Mouse (Mus musculus): ENCODE data around the gene Selenoi. TPM values are rescaled to one million over a fixed set of nuclear protein-coding genes. Genes with fewer than 3 reads are reported as not detected.
"Not testable (repeated sequence)": the region's sequence is repeated elsewhere in the genome, so short reads cannot be mapped to it uniquely, and the experiment has no call there.

Gene Selenoi
- total RNA-seq (2022), result 10 to 100 TPM; 14.0 to 18.9 (median 16.1) TPM

- DNase-seq (ENCODE audit: low spot score), result peak; percentile 99
Observed at GRCm38 (mm10) chr5:30232271-30232971, at the start of gene Selenoi. Gene Selenoi, plus strand, starts transcription at chr5:30232581.

GRCm38 (mm10) chr5:30187687-30188485, 44.5 kb upstream of the Selenoi start:
- DNase-seq (ENCODE audit: low spot score), result no peak

- no peak for DNase-seq (ENCODE audit: low spot score)
Observed at GRCm38 (mm10) chr5:30192452-30192851, 39.9 kb upstream of the Selenoi start.

- DNase-seq (ENCODE audit: low spot score), result no peak
Observed at GRCm38 (mm10) chr5:30195340-30195739, 37.0 kb upstream of the Selenoi start.

GRCm38 (mm10) chr5:30198257-30198656, 34.1 kb upstream of the Selenoi start:
- no peak for DNase-seq (ENCODE audit: low spot score)

GRCm38 (mm10) chr5:30201521-30201920, 30.9 kb upstream of the Selenoi start:
- DNase-seq (ENCODE audit: low spot score), result no peak

- no peak for DNase-seq (ENCODE audit: low spot score)
Observed at GRCm38 (mm10) chr5:30202221-30202620, 30.2 kb upstream of the Selenoi start.

GRCm38 (mm10) chr5:30203216-30203885, 29.0 kb upstream of the Selenoi start:
- DNase-seq (ENCODE audit: low spot score), result no peak

GRCm38 (mm10) chr5:30204441-30204840, 27.9 kb upstream of the Selenoi start:
- no peak for DNase-seq (ENCODE audit: low spot score)

GRCm38 (mm10) chr5:30205034-30205433, 27.3 kb upstream of the Selenoi start:
- no peak for DNase-seq (ENCODE audit: low spot score)

- DNase-seq (ENCODE audit: low spot score), result no peak
Observed at GRCm38 (mm10) chr5:30205493-30205892, 26.9 kb upstream of the Selenoi start, which contains the start of gene Adgrf3. Gene Adgrf3, minus strand, starts transcription at chr5:30205722.

- peak; percentile 19 for DNase-seq (ENCODE audit: low spot score)
Observed at GRCm38 (mm10) chr5:30207276-30207675, 25.1 kb upstream of the Selenoi start.

- DNase-seq (ENCODE audit: low spot score), result not testable (repeated sequence)
Observed at GRCm38 (mm10) chr5:30210758-30211157, 21.6 kb upstream of the Selenoi start.

- peak; percentile 59 for DNase-seq (ENCODE audit: low spot score)
Observed at GRCm38 (mm10) chr5:30214889-30215288, 17.5 kb upstream of the Selenoi start.

- DNase-seq (ENCODE audit: low spot score), result no peak
Observed at GRCm38 (mm10) chr5:30215970-30216369, 16.4 kb upstream of the Selenoi start.

- no peak for DNase-seq (ENCODE audit: low spot score)
Observed at GRCm38 (mm10) chr5:30219715-30220114, 12.7 kb upstream of the Selenoi start.

GRCm38 (mm10) chr5:30220666-30221065, 11.7 kb upstream of the Selenoi start:
- DNase-seq (ENCODE audit: low spot score), result no peak

- DNase-seq (ENCODE audit: low spot score), result no peak
Observed at GRCm38 (mm10) chr5:30222681-30223080, 9.7 kb upstream of the Selenoi start.

GRCm38 (mm10) chr5:30230901-30231300, 1.5 kb upstream of the Selenoi start:
- DNase-seq (ENCODE audit: low spot score), result no peak

GRCm38 (mm10) chr5:30231891-30232270, 500 bp upstream of the Selenoi start:
- peak; percentile 3 for DNase-seq (ENCODE audit: low spot score)

GRCm38 (mm10) chr5:30233042-30233441, 661 bp downstream of the Selenoi start:
- DNase-seq (ENCODE audit: low spot score), result no peak

- no peak for DNase-seq (ENCODE audit: low spot score)
Observed at GRCm38 (mm10) chr5:30233979-30234378, 1.6 kb downstream of the Selenoi start.
